ENCODE assay signal across 8 mouse cellular contexts in genomic region chr14:54686063-54686521, GRCm38 (mm10). TPM values are rescaled to one million over a fixed set of nuclear protein-coding genes. Genes with fewer than 3 reads are reported as not detected.
DNase-seq lines count a peak whose midpoint lies in the region; ATAC-seq and TF ChIP-seq lines count a peak whose summit lies in the region.

Gene 1700123O20Rik, plus strand, starts transcription at chr14:54686216.

- peaks cover 31% of the 10 kb centered on the region for H3K36me3 ChIP-seq in embryonic facial prominence, embryonic 13.5 days

- peak within 1 kb of the TSS; percentile 97 for H3K9ac ChIP-seq in embryonic facial prominence, embryonic 13.5 days

- H3K27ac ChIP-seq in embryonic facial prominence, embryonic 13.5 days = peak within 1 kb of the TSS; percentile 96

- intact Hi-C loops in gastrocnemius, postnatal 14 days (cut with DNase I; ENCODE audit: low total_unique reads) = no loop called here
- intact Hi-C loops in heart, postnatal 25 days (cut with DNase I) = loop anchor here (5.0 kb wide), 1 partner anchor 34 kb away; no protein-coding TSS in a partner anchor
- intact Hi-C loops in left cerebral cortex, postnatal 10 days (cut with DNase I) = no loop called here

- H3K9me3 ChIP-seq in embryonic facial prominence, embryonic 13.5 days = no peaks in the 10 kb centered on the region

- peak within 1 kb of the TSS; percentile 69 for H3K4me2 ChIP-seq in embryonic facial prominence, embryonic 13.5 days

- peaks cover 26% of the 10 kb centered on the region for H3K4me1 ChIP-seq in embryonic facial prominence, embryonic 13.5 days

- POLR2A ChIA-PET in Patski (lab: Charles Lee) = interaction anchor here (0.6 to 1.2 kb wide), 3 partner anchors 26 to 332 kb away, joined by 3 read pairs; partner anchors contain the start of gene Cdh24

- ATAC-seq in Patski = peak; percentile 61
- ATAC-seq in embryonic facial prominence, embryonic 13.5 days (ENCODE audit: insufficient number of reproducible peaks, insufficient read depth, low FRiP score, low TSS enrichment, low read depth) = peak; percentile 74

- no peaks in the 10 kb centered on the region for H3K27me3 ChIP-seq in Patski
- no peaks in the 10 kb centered on the region for H3K27me3 ChIP-seq in embryonic facial prominence, embryonic 13.5 days

- CTCF ChIA-PET in Patski (lab: Charles Lee) = interaction anchor here (0.8 to 2.0 kb wide), 5 partner anchors 17 to 117 kb away, joined by 3 to 10 read pairs (median 7); no protein-coding TSS in a partner anchor

- in situ Hi-C loops in Patski (cut with MboI; ENCODE audit: low pct_unique_long_range_greater_than_20kb) = no loop called here

- peak; percentile 76 for DNase-seq in gastrocnemius, postnatal 14 days
- no peak for DNase-seq in gastrocnemius, adult 18-20 months (ENCODE audit: low spot score)
- no peak for DNase-seq in Patski (ENCODE audit: low read depth, low spot score)
- DNase-seq in heart, postnatal 25 days (ENCODE audit: low spot score) = no peak
- DNase-seq in left cerebral cortex, postnatal 10 days (ENCODE audit: extremely low spot score in 1 of 2, low spot score in 2 of 2) = peak; percentile 65 to 87
- peak; percentile 94 for DNase-seq in mesoderm, embryonic 11.5 days (ENCODE audit: low read depth, low spot score)
- peak; percentile 70 to 83 for DNase-seq in thymus, adult 18-20 months

- no peak for TF ChIP-seq CTCF in Patski (IDR thresholded peaks at IDR 0.05)

- peak within 1 kb of the TSS; percentile 84 for H3K4me3 ChIP-seq in embryonic facial prominence, embryonic 13.5 days

- under 1% methylated on average over 41 of the region's 41 CpGs for WGBS in embryonic facial prominence, embryonic 13.5 days

RNA-seq across cellular contexts. Expression of gene 1700123O20Rik, which starts in this region (rescaled TPM):
- total RNA-seq in gastrocnemius, postnatal 14 days (2021) = 10 to 100 TPM; 10.1 to 11.8 TPM
- 10 to 100 TPM in 1 of 2 experiments, 1 to 10 TPM in 1; 7.8 to 10.6 TPM for total RNA-seq in gastrocnemius, adult 18-20 months (2021)
- polyA plus RNA-seq in Patski (2021) = 69.8 TPM
- 89.2 and 103 TPM in 2 replicates for polyA plus RNA-seq in embryonic facial prominence, embryonic 13.5 days (2015; fragmentation: Nextera tagmentation; extraction: Ambion mirVana)
- 10 to 100 TPM; 15.5 to 16.0 TPM for total RNA-seq in heart, postnatal 25 days (2021)
- total RNA-seq in left cerebral cortex, postnatal 10 days (2021) = 10 to 100 TPM; 23.6 to 25.1 TPM

Comparison
In these comparisons a context has a peak if more than half of its experiments do, and no peak if none do; other contexts are left out.
1. DNase-seq: peak in gastrocnemius, postnatal 14 days (single experiment), left cerebral cortex, postnatal 10 days (2 of 2), mesoderm, embryonic 11.5 days (single experiment) and thymus, adult 18-20 months (2 of 2); none in gastrocnemius, adult 18-20 months (single experiment), Patski (single experiment) and heart, postnatal 25 days (single experiment).